Mouse (Mus musculus) CH12.LX (cell line): ENCODE measurements around the gene Itpr1. TPM values are rescaled to one million over a fixed set of nuclear protein-coding genes. Genes with fewer than 3 reads are reported as not detected.
A peak's percentile ranks its signal among the peaks of the same experiment; 100 is the strongest.

ENCODE experiments used
- DNase-seq: peaks from one replicate; pipeline ENCODE4 v3.0.0-alpha.2; 2013; ENCODE audit errors: extremely low read depth
- H3K27ac ChIP-seq: 2 replicates; pipeline ENCODE4 v1.5.1; 2012; ENCODE audit warnings: low read depth, mild to moderate bottlenecking, control low read depth, moderate library complexity; ENCODE audit not compliant: insufficient read depth
- H3K27me3 ChIP-seq: replicated peaks from 2 replicates; pipeline ENCODE3; 2012; ENCODE audit warnings: inconsistent platforms
- H3K36me3 ChIP-seq, 2 experiments: replicated peaks in 1 of 2; 2 replicates each; pipeline versions ENCODE3 to v1.6.1; 2012; ENCODE audit warnings: inconsistent platforms in 1 of 2, low read length in 1 of 2, mild to moderate bottlenecking in 1 of 2, mixed read lengths in 1 of 2, moderate library complexity in 1 of 2; ENCODE audit not compliant: control insufficient read depth in 1 of 2, insufficient read depth in 1 of 2
- H3K4me1 ChIP-seq, 2 experiments: 2 replicates each; pipeline ENCODE4 v1.6.1; 2012; ENCODE audit warnings: inconsistent platforms in 1 of 2, moderate library complexity in 1 of 2; ENCODE audit not compliant: insufficient read depth in 2 of 2, control insufficient read depth in 1 of 2
- H3K4me2 ChIP-seq: 2 replicates; pipeline ENCODE4 v1.6.1; 2012; ENCODE audit warnings: low read depth, mild to moderate bottlenecking, control low read depth; ENCODE audit not compliant: poor library complexity, insufficient read depth, severe bottlenecking
- H3K4me3 ChIP-seq, 3 experiments: fragments of 150-350 bp in 1 of 3; sonication (generic) in 1 of 3; replicated peaks in 1 of 3; 2 replicates each; pipeline versions ENCODE3 to v1.5.1; 2011 to 2012; ENCODE audit warnings: low read depth in 2 of 3, low read length in 2 of 3, mild to moderate bottlenecking in 2 of 3, moderate library complexity in 2 of 3, control low read depth in 1 of 3, improper control_type of control experiment in 1 of 3, inconsistent platforms in 1 of 3, mixed read lengths in 1 of 3; ENCODE audit not compliant: poor library complexity in 1 of 3
- H3K79me2 ChIP-seq: replicated peaks from 2 replicates; pipeline ENCODE4 v1.6.1; 2012; ENCODE audit warnings: mild to moderate bottlenecking, moderate library complexity; ENCODE audit not compliant: control insufficient read depth, poor library complexity, insufficient read depth, severe bottlenecking; ENCODE audit errors: extremely low read depth
- H3K9ac ChIP-seq: 2 replicates; pipeline ENCODE4 v1.6.1; 2012; ENCODE audit warnings: low read depth, mild to moderate bottlenecking, control low read depth, moderate library complexity; ENCODE audit not compliant: insufficient read depth
- H3K9me3 ChIP-seq: replicated peaks from 2 replicates; pipeline ENCODE3; 2012; ENCODE audit warnings: low read length, inconsistent platforms, mixed read lengths
- BHLHE40 ChIP-seq: IDR thresholded peaks from 2 replicates; pipeline ENCODE4 v1.6.1; 2011; ENCODE audit warnings: mild to moderate bottlenecking, low read depth, low read length, improper control_type of control experiment
- CHD1 ChIP-seq: IDR thresholded peaks from 2 replicates; pipeline ENCODE4 v1.6.1; 2012; ENCODE audit warnings: low read depth, low read length, improper control_type of control experiment, inconsistent platforms
- CHD2 ChIP-seq: IDR thresholded peaks from 2 replicates; pipeline ENCODE4 v1.6.1; 2011; ENCODE audit warnings: low read length, improper control_type of control experiment
- CTCF ChIP-seq, 2 experiments: IDR thresholded peaks in 1 of 2; conservative IDR thresholded peaks in 1 of 2; 2 replicates each; pipeline ENCODE4 v1.5.1; 2011 to 2012; ENCODE audit warnings: low read depth in 2 of 2, low read length in 2 of 2, improper control_type of control experiment in 1 of 2, inconsistent platforms in 1 of 2, mild to moderate bottlenecking in 1 of 2, moderate library complexity in 1 of 2
- E2F4 ChIP-seq: IDR thresholded peaks from 2 replicates; pipeline ENCODE4 v1.6.1; 2011; ENCODE audit warnings: low read depth, low read length, improper control_type of control experiment; ENCODE audit not compliant: insufficient replicate concordance
- ELF1 ChIP-seq: IDR thresholded peaks from 2 replicates; pipeline ENCODE4 v1.6.1; 2014; ENCODE audit warnings: low read depth, mild to moderate bottlenecking, inconsistent platforms, low read length, improper control_type of control experiment
- EP300 ChIP-seq: IDR thresholded peaks from 2 replicates; pipeline ENCODE4 v1.6.1; 2011; ENCODE audit warnings: low read length, improper control_type of control experiment
- ETS1 ChIP-seq: conservative IDR thresholded peaks from 2 replicates; pipeline ENCODE4 v1.6.1; 2012; ENCODE audit warnings: low read depth, mild to moderate bottlenecking, inconsistent platforms, low read length, improper control_type of control experiment, moderate library complexity
- GABPA ChIP-seq: IDR thresholded peaks from 2 replicates; pipeline ENCODE4 v1.6.1; 2012; ENCODE audit warnings: low read depth, low read length, improper control_type of control experiment, inconsistent platforms; ENCODE audit not compliant: insufficient replicate concordance
- HCFC1 ChIP-seq: IDR thresholded peaks from 2 replicates; pipeline ENCODE4 v1.6.1; 2012; ENCODE audit warnings: low read depth, mild to moderate bottlenecking, inconsistent platforms, low read length, improper control_type of control experiment
- IRF4 ChIP-seq: IDR thresholded peaks from 2 replicates; pipeline ENCODE4 v1.6.1; 2014; ENCODE audit warnings: low read depth, mild to moderate bottlenecking, inconsistent platforms, low read length, improper control_type of control experiment
- JUN ChIP-seq: IDR thresholded peaks from 2 replicates; pipeline ENCODE4 v1.6.1; 2011; ENCODE audit warnings: low read depth, mild to moderate bottlenecking, low read length, improper control_type of control experiment, moderate library complexity; ENCODE audit not compliant: insufficient read depth
- JUND ChIP-seq: conservative IDR thresholded peaks from 2 replicates; pipeline ENCODE4 v1.6.1; 2011; ENCODE audit warnings: low read depth, low read length, improper control_type of control experiment
- KAT2A ChIP-seq: IDR thresholded peaks from 2 replicates; pipeline ENCODE4 v1.6.1; 2012; ENCODE audit warnings: low read length, improper control_type of control experiment, inconsistent platforms; ENCODE audit not compliant: insufficient replicate concordance
- MAFK ChIP-seq: IDR thresholded peaks from 2 replicates; pipeline ENCODE4 v1.6.1; 2011; ENCODE audit warnings: low read length, improper control_type of control experiment; ENCODE audit not compliant: insufficient replicate concordance
- MAX ChIP-seq: IDR thresholded peaks from 2 replicates; pipeline ENCODE4 v1.6.1; 2011; ENCODE audit warnings: low read length, improper control_type of control experiment
- MAZ ChIP-seq: IDR thresholded peaks from 2 replicates; pipeline ENCODE4 v1.6.1; 2012; ENCODE audit warnings: low read depth, mild to moderate bottlenecking, inconsistent platforms, low read length, improper control_type of control experiment, moderate library complexity
- MEF2A ChIP-seq: IDR thresholded peaks from 2 replicates; pipeline ENCODE4 v1.6.1; 2014; ENCODE audit warnings: low read depth, mild to moderate bottlenecking, inconsistent platforms, low read length, improper control_type of control experiment, borderline replicate concordance
- MXI1 ChIP-seq: IDR thresholded peaks from 2 replicates; pipeline ENCODE4 v1.6.1; 2011; ENCODE audit warnings: mild to moderate bottlenecking, low read depth, low read length, improper control_type of control experiment
- MYC ChIP-seq: IDR thresholded peaks from 2 replicates; pipeline ENCODE4 v1.6.1; 2011; ENCODE audit warnings: low read depth, mild to moderate bottlenecking, improper control_type of control experiment, low read length
- NELFE ChIP-seq: IDR thresholded peaks from 2 replicates; pipeline ENCODE4 v1.6.1; 2011; ENCODE audit warnings: low read depth, low read length, improper control_type of control experiment
- NRF1 ChIP-seq: IDR thresholded peaks from 2 replicates; pipeline ENCODE4 v1.6.1; 2014; ENCODE audit warnings: low read depth, mild to moderate bottlenecking, inconsistent platforms, low read length, improper control_type of control experiment, moderate library complexity
- PAX5 ChIP-seq: IDR thresholded peaks from 2 replicates; pipeline ENCODE4 v1.6.1; 2012; ENCODE audit warnings: low read length, inconsistent platforms, mixed read lengths
- POLR2A ChIP-seq: IDR thresholded peaks from 2 replicates; pipeline ENCODE4 v1.6.1; 2011; ENCODE audit warnings: low read depth, mild to moderate bottlenecking, improper control_type of control experiment, low read length
- POLR2AphosphoS2 ChIP-seq: IDR thresholded peaks from 2 replicates; pipeline ENCODE4 v1.6.1; 2011; ENCODE audit warnings: low read depth, low read length, improper control_type of control experiment
- RAD21 ChIP-seq: IDR thresholded peaks from 2 replicates; pipeline ENCODE4 v1.6.1; 2011; ENCODE audit warnings: low read depth, mild to moderate bottlenecking, low read length, improper control_type of control experiment, moderate library complexity
- RCOR1 ChIP-seq: conservative IDR thresholded peaks from 2 replicates; pipeline ENCODE4 v1.6.1; 2012; ENCODE audit warnings: low read depth, mild to moderate bottlenecking, inconsistent platforms, low read length, improper control_type of control experiment
- SIN3A ChIP-seq: IDR thresholded peaks from 2 replicates; pipeline ENCODE4 v1.6.1; 2012; ENCODE audit warnings: low read length, improper control_type of control experiment, inconsistent platforms
- SMC3 ChIP-seq: IDR thresholded peaks from 2 replicates; pipeline ENCODE4 v1.6.1; 2011; ENCODE audit warnings: low read depth, low read length, improper control_type of control experiment
- TBP ChIP-seq: conservative IDR thresholded peaks from 2 replicates; pipeline ENCODE4 v1.6.1; 2011; ENCODE audit warnings: low read depth, low read length, improper control_type of control experiment
- TCF12 ChIP-seq: IDR thresholded peaks from 2 replicates; pipeline ENCODE4 v1.6.1; 2014; ENCODE audit warnings: low read depth, mild to moderate bottlenecking, inconsistent platforms, low read length, improper control_type of control experiment
- UBTF ChIP-seq: IDR thresholded peaks from 2 replicates; pipeline ENCODE4 v1.6.1; 2012; ENCODE audit warnings: low read depth, mild to moderate bottlenecking, inconsistent platforms, low read length, improper control_type of control experiment, moderate library complexity
- USF1 ChIP-seq: IDR thresholded peaks from 2 replicates; pipeline ENCODE4 v1.6.1; 2014; ENCODE audit warnings: low read depth, mild to moderate bottlenecking, inconsistent platforms, low read length, improper control_type of control experiment
- USF2 ChIP-seq: conservative IDR thresholded peaks from 2 replicates; pipeline ENCODE4 v1.6.1; 2011; ENCODE audit warnings: low read depth, low read length, improper control_type of control experiment
- ZC3H11A ChIP-seq: IDR thresholded peaks from 2 replicates; pipeline ENCODE4 v1.6.1; 2012; ENCODE audit warnings: low read depth, mild to moderate bottlenecking, inconsistent platforms, low read length, improper control_type of control experiment
- ZKSCAN1 ChIP-seq: IDR thresholded peaks from 2 replicates; pipeline ENCODE4 v1.6.1; 2012; ENCODE audit warnings: low read depth, inconsistent platforms, low read length, improper control_type of control experiment, borderline replicate concordance
- ZMIZ1 ChIP-seq: IDR thresholded peaks from 2 replicates; pipeline ENCODE4 v1.6.1; 2012; ENCODE audit warnings: low read depth, mild to moderate bottlenecking, inconsistent platforms, low read length, improper control_type of control experiment
- ZNF384 ChIP-seq: IDR thresholded peaks from 2 replicates; pipeline ENCODE4 v1.6.1; 2012; ENCODE audit warnings: low read depth, low read length, improper control_type of control experiment, inconsistent platforms
- dilution Hi-C: fragments of 300-500 bp; cut with MboI; formaldehyde crosslinking; loops from 2 replicates; pipeline ENCODE4 v1.14.3; 2020; ENCODE audit warnings: low sequenced_read_pairs; ENCODE audit not compliant: extremely low pct_unique_long_range_greater_than_20kb, extremely low pct_ligation_motif_present
- in situ Hi-C: fragments of 300-500 bp; cut with MboI; formaldehyde crosslinking; loops from 3 replicates; pipeline ENCODE4 v1.14.3; 2019; ENCODE audit warnings: low sequenced_read_pairs, low pct_ligation_motif_present, low pct_unique_long_range_greater_than_20kb, mixed read lengths
- polyA plus RNA-seq: library from polyadenylated mRNA; unstranded; fragments of >175 nt; gene quantifications from 2 replicates; pipeline ENCODE4 v1.2.1, GENCODE M21; 2012; ENCODE audit warnings: low read depth; ENCODE audit not compliant: insufficient read length
- total RNA-seq, 2 experiments: library from RNA; depleted of rRNA; stranded (reverse); fragments of 300-350 nt in 1 of 2; fragments of >200 nt in 1 of 2; gene quantifications; 2 replicates each; pipeline ENCODE4 v1.2.3; 2012 to 2014

Itpr1 gene
- total and polyA plus RNA-seq, 3 experiments = 42.8 to 73.1 (median 53.4) TPM

DNA sequence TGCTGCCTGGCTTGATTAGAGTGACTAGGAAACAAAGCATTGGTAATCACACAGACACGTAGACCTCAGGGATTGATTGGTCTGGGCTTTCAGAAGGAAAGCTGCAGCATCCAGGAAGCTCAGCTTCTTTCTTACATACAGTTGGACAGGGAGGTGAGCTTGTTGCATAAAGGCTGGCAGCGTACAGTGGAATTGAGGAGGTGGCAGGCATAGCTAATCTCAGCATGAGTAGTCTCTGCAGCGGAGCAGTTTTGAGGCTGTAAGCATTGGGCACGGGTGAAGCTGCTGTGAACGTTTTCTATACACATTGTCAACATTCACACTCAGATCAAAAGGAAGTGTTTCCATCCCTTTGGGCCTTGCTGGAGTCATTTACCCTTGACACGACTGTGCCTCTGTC, 124.4 kb downstream of the Itpr1 start:
- peak; percentile 47 for DNase-seq
- H3K9me3 ChIP-seq = no peaks in the 10 kb centered on the region
- H3K27me3 ChIP-seq = no peaks in the 10 kb centered on the region
- no peak for TF ChIP-seq USF1
- TF ChIP-seq IRF4 = no peak
- 0 out of 2 replicates have a peak, but pooled peaks have one; percentile 16 for TF ChIP-seq CHD1
- TF ChIP-seq ZMIZ1 = no peak
- no peak for TF ChIP-seq CHD2
- peak; percentile 24; the same call in 1 of the 2 replicates for TF ChIP-seq HCFC1
- no peak for TF ChIP-seq E2F4
- TF ChIP-seq UBTF = no peak
- no peak for TF ChIP-seq GABPA
- TF ChIP-seq ZC3H11A = no peak
- no peak for TF ChIP-seq RCOR1
- TF ChIP-seq TBP = no peak
- no peak for TF ChIP-seq JUND
- TF ChIP-seq SIN3A = no peak
- TF ChIP-seq EP300 = no peak
- peak; percentile 23; the same call in 1 of the 2 replicates for TF ChIP-seq ETS1
- no peak for TF ChIP-seq SMC3
- TF ChIP-seq ELF1 = peak; percentile 73
- TF ChIP-seq USF2 = no peak
- no peak for TF ChIP-seq ZNF384
- no peak for TF ChIP-seq CTCF (conservative IDR thresholded peaks at IDR 0.05 in 1 of 2, IDR thresholded peaks at IDR 0.05 in 1 of 2; ENCODE audit: low read depth in 2 of 2, low read length in 2 of 2)
- no peak for TF ChIP-seq KAT2A
- no peak for TF ChIP-seq RAD21
- no peak for TF ChIP-seq MYC
- no peak for TF ChIP-seq MEF2A
- TF ChIP-seq NELFE = no peak
- no peak for TF ChIP-seq MAFK
- TF ChIP-seq MAZ = no peak
- TF ChIP-seq POLR2AphosphoS2 = no peak
- peak; percentile 52 for TF ChIP-seq BHLHE40
- no peak for TF ChIP-seq TCF12
- TF ChIP-seq MAX = no peak
- TF ChIP-seq JUN = no peak
- no peak for TF ChIP-seq ZKSCAN1
- TF ChIP-seq POLR2A = no peak
- no peak for TF ChIP-seq MXI1
- no peak for TF ChIP-seq NRF1
- TF ChIP-seq PAX5 = no peak
- peaks cover 41 to 95% of the 10 kb centered on the region in 2 experiments for H3K4me1 ChIP-seq
- peak overlapping the region in 2 of 3 experiments; percentile 28 to 33 for H3K4me3 ChIP-seq
- in situ Hi-C loops = no loop called here
- H3K9ac ChIP-seq = peak overlapping the region; percentile 34; the same call in 1 of the 2 replicates
- H3K36me3 ChIP-seq = peaks cover 12 to 38% of the 10 kb centered on the region in 2 experiments
- peak overlapping the region; percentile 65 for H3K4me2 ChIP-seq
- peak overlapping the region; percentile 83 for H3K27ac ChIP-seq
- dilution Hi-C loops = no loop called here
- H3K79me2 ChIP-seq = peaks cover 25% of the 10 kb centered on the region
